Mouse (Mus musculus): ENCODE results near the gene Slc17a3. TPM values are rescaled to one million over a fixed set of nuclear protein-coding genes. Genes with fewer than 3 reads are reported as not detected.
A peak's percentile ranks its signal among the peaks of the same experiment; 100 is the strongest.

The Slc17a3 gene
- polyA plus RNA-seq, 1 experiment from 2014 or later: 11.0 TPM

GRCm38 (mm10) chr13:23834836-23835235 lies 4.4 kb upstream of the Slc17a3 start:
- Histone ChIP-seq H3K9ac (replicated peaks; ENCODE audit: low read length) (no peak overlapping the region), H3K9me3 (ENCODE audit: low read length) (no peaks in the 10 kb centered on the region), H3K4me2 (replicated peaks; ENCODE audit: low read depth, low read length) (no peak overlapping the region), H3K27ac (ENCODE audit: low read length) (no peak overlapping the region), H3K4me3 (ENCODE audit: low read length) (no peak overlapping the region), H3K4me1 (ENCODE audit: insufficient read depth, low read length) (no peaks in the 10 kb centered on the region), H3K27me3 (ENCODE audit: insufficient read depth, low read length) (no peaks in the 10 kb centered on the region), H3K36me3 (ENCODE audit: insufficient read depth, low read length) (no peaks in the 10 kb centered on the region)
- 82% methylated on average over 5 of the region's 5 CpGs for WGBS
- ATAC-seq (ENCODE audit: low FRiP score, low TSS enrichment): no peak

GRCm38 (mm10) chr13:23836630-23837029 lies 2.6 kb upstream of the Slc17a3 start:
- no peak for ATAC-seq (ENCODE audit: low FRiP score, low TSS enrichment)
- Histone ChIP-seq H3K4me2 (replicated peaks; ENCODE audit: low read depth, low read length) (no peak overlapping the region), H3K4me3 (ENCODE audit: low read length) (no peak overlapping the region), H3K27ac (ENCODE audit: low read length) (no peak overlapping the region), H3K9me3 (ENCODE audit: low read length) (no peaks in the 10 kb centered on the region), H3K36me3 (ENCODE audit: insufficient read depth, low read length) (no peaks in the 10 kb centered on the region), H3K27me3 (ENCODE audit: insufficient read depth, low read length) (no peaks in the 10 kb centered on the region), H3K9ac (replicated peaks; ENCODE audit: low read length) (no peak overlapping the region), H3K4me1 (ENCODE audit: insufficient read depth, low read length) (no peaks in the 10 kb centered on the region)
- 89% methylated on average over 5 of the region's 5 CpGs for WGBS

- Histone ChIP-seq H3K4me1 (ENCODE audit: insufficient read depth, low read length) (no peaks in the 10 kb centered on the region), H3K27ac (ENCODE audit: low read length) (no peak overlapping the region), H3K9ac (replicated peaks; ENCODE audit: low read length) (no peak overlapping the region), H3K4me2 (replicated peaks; ENCODE audit: low read depth, low read length) (no peak overlapping the region), H3K27me3 (ENCODE audit: insufficient read depth, low read length) (no peaks in the 10 kb centered on the region), H3K36me3 (ENCODE audit: insufficient read depth, low read length) (no peaks in the 10 kb centered on the region), H3K9me3 (ENCODE audit: low read length) (no peaks in the 10 kb centered on the region), H3K4me3 (ENCODE audit: low read length) (no peak overlapping the region)
- WGBS: 85% methylated on average over 4 of the region's 4 CpGs
- ATAC-seq (ENCODE audit: low FRiP score, low TSS enrichment): no peak
These were observed 6.6 kb downstream of the Slc17a3 start for GRCm38 (mm10) chr13:23845851-23846250.

- no peaks in the 10 kb centered on the region for H3K27me3 ChIP-seq (ENCODE audit: insufficient read depth, low read length)
- no peaks in the 10 kb centered on the region for H3K36me3 ChIP-seq (ENCODE audit: insufficient read depth, low read length)
- no peaks in the 10 kb centered on the region for H3K9me3 ChIP-seq (ENCODE audit: low read length)
- 79% methylated on average over 2 of the region's 2 CpGs for WGBS
- H3K27ac ChIP-seq (ENCODE audit: low read length): no peak overlapping the region
- H3K4me2 ChIP-seq (replicated peaks; ENCODE audit: low read depth, low read length): no peak overlapping the region
- H3K4me3 ChIP-seq (ENCODE audit: low read length): no peak overlapping the region
- no peak for ATAC-seq (ENCODE audit: low FRiP score, low TSS enrichment)
- H3K4me1 ChIP-seq (ENCODE audit: insufficient read depth, low read length): no peaks in the 10 kb centered on the region
- no peak overlapping the region for H3K9ac ChIP-seq (replicated peaks; ENCODE audit: low read length)
These were observed 10.1 kb downstream of the Slc17a3 start for GRCm38 (mm10) chr13:23849299-23849698.

- 60% methylated on average over 3 of the region's 3 CpGs for WGBS
- H3K27ac ChIP-seq (ENCODE audit: low read length): no peak overlapping the region
- no peaks in the 10 kb centered on the region for H3K27me3 ChIP-seq (ENCODE audit: insufficient read depth, low read length)
- H3K4me2 ChIP-seq (replicated peaks; ENCODE audit: low read depth, low read length): no peak overlapping the region
- no peak overlapping the region for H3K9ac ChIP-seq (replicated peaks; ENCODE audit: low read length)
- no peak overlapping the region for H3K4me3 ChIP-seq (ENCODE audit: low read length)
- H3K9me3 ChIP-seq (ENCODE audit: low read length): no peaks in the 10 kb centered on the region
- H3K36me3 ChIP-seq (ENCODE audit: insufficient read depth, low read length): no peaks in the 10 kb centered on the region
- ATAC-seq (ENCODE audit: low FRiP score, low TSS enrichment): no peak
- H3K4me1 ChIP-seq (ENCODE audit: insufficient read depth, low read length): no peaks in the 10 kb centered on the region
These were observed 17.2 kb downstream of the Slc17a3 start for GRCm38 (mm10) chr13:23856401-23856800.

GRCm38 (mm10) chr13:23861815-23862214 lies 22.6 kb downstream of the Slc17a3 start:
- no peaks in the 10 kb centered on the region for H3K27me3 ChIP-seq (ENCODE audit: insufficient read depth, low read length)
- H3K27ac ChIP-seq (ENCODE audit: low read length): no peak overlapping the region
- peaks cover 3% of the 10 kb centered on the region; the same call in 1 of the 2 replicates for H3K4me1 ChIP-seq (ENCODE audit: insufficient read depth, low read length)
- no peak overlapping the region for H3K4me3 ChIP-seq (ENCODE audit: low read length)
- no peak overlapping the region for H3K9ac ChIP-seq (replicated peaks; ENCODE audit: low read length)
- no peaks in the 10 kb centered on the region for H3K36me3 ChIP-seq (ENCODE audit: insufficient read depth, low read length)
- ATAC-seq (ENCODE audit: low FRiP score, low TSS enrichment): no peak
- H3K9me3 ChIP-seq (ENCODE audit: low read length): no peaks in the 10 kb centered on the region
- H3K4me2 ChIP-seq (replicated peaks; ENCODE audit: low read depth, low read length): no peak overlapping the region

- no peak overlapping the region for H3K4me3 ChIP-seq (ENCODE audit: low read length)
- H3K9ac ChIP-seq (replicated peaks; ENCODE audit: low read length): no peak overlapping the region
- no peak overlapping the region for H3K4me2 ChIP-seq (replicated peaks; ENCODE audit: low read depth, low read length)
- H3K27me3 ChIP-seq (ENCODE audit: insufficient read depth, low read length): no peaks in the 10 kb centered on the region
- no peaks in the 10 kb centered on the region for H3K9me3 ChIP-seq (ENCODE audit: low read length)
- no peaks in the 10 kb centered on the region for H3K36me3 ChIP-seq (ENCODE audit: insufficient read depth, low read length)
- peaks cover 3% of the 10 kb centered on the region; the same call in 1 of the 2 replicates for H3K4me1 ChIP-seq (ENCODE audit: insufficient read depth, low read length)
- ATAC-seq (ENCODE audit: low FRiP score, low TSS enrichment): no peak
- whole genome bisulfite sequencing: 67% methylated on average over 9 of the region's 9 CpGs
- no peak overlapping the region for H3K27ac ChIP-seq (ENCODE audit: low read length)
These were observed 25.5 kb downstream of the Slc17a3 start for GRCm38 (mm10) chr13:23864711-23865110.

GRCm38 (mm10) chr13:23866086-23866710 lies 27.0 kb downstream of the Slc17a3 start:
- Histone ChIP-seq H3K9ac (replicated peaks; ENCODE audit: low read length) (no peak overlapping the region), H3K4me1 (ENCODE audit: insufficient read depth, low read length) (peaks cover 6% of the 10 kb centered on the region; the same call in 1 of the 2 replicates), H3K9me3 (ENCODE audit: low read length) (no peaks in the 10 kb centered on the region), H3K27ac (ENCODE audit: low read length) (peak overlapping the region; percentile 6; the same call in 1 of the 2 replicates), H3K4me2 (replicated peaks; ENCODE audit: low read depth, low read length) (no peak overlapping the region), H3K4me3 (ENCODE audit: low read length) (no peak overlapping the region), H3K27me3 (ENCODE audit: insufficient read depth, low read length) (no peaks in the 10 kb centered on the region), H3K36me3 (ENCODE audit: insufficient read depth, low read length) (no peaks in the 10 kb centered on the region)
- WGBS: 59% methylated on average over 9 of the region's 9 CpGs
- ATAC-seq (ENCODE audit: low FRiP score, low TSS enrichment): peak; percentile 61; the same call in 1 of the 2 replicates

- Histone ChIP-seq H3K36me3 (ENCODE audit: insufficient read depth, low read length) (no peaks in the 10 kb centered on the region), H3K9ac (replicated peaks; ENCODE audit: low read length) (no peak overlapping the region), H3K4me3 (ENCODE audit: low read length) (no peak overlapping the region), H3K27ac (ENCODE audit: low read length) (no peak overlapping the region), H3K9me3 (ENCODE audit: low read length) (no peaks in the 10 kb centered on the region), H3K4me2 (replicated peaks; ENCODE audit: low read depth, low read length) (no peak overlapping the region), H3K4me1 (ENCODE audit: insufficient read depth, low read length) (peaks cover 6% of the 10 kb centered on the region; the same call in 1 of the 2 replicates), H3K27me3 (ENCODE audit: insufficient read depth, low read length) (no peaks in the 10 kb centered on the region)
- no peak for ATAC-seq (ENCODE audit: low FRiP score, low TSS enrichment)
- 86% methylated on average over 6 of the region's 6 CpGs for WGBS
These were observed 27.8 kb downstream of the Slc17a3 start for GRCm38 (mm10) chr13:23867000-23867399.

- Histone ChIP-seq H3K4me3 (ENCODE audit: low read length) (no peak within 1 kb of the TSS), H3K36me3 (ENCODE audit: insufficient read depth, low read length) (no peaks in the 10 kb centered on the region), H3K9ac (replicated peaks; ENCODE audit: low read length) (no peak within 1 kb of the TSS), H3K27ac (ENCODE audit: low read length) (no peak within 1 kb of the TSS), H3K4me2 (replicated peaks; ENCODE audit: low read depth, low read length) (no peak within 1 kb of the TSS), H3K9me3 (ENCODE audit: low read length) (no peaks in the 10 kb centered on the region), H3K4me1 (ENCODE audit: insufficient read depth, low read length) (peaks cover 6% of the 10 kb centered on the region; the same call in 1 of the 2 replicates), H3K27me3 (ENCODE audit: insufficient read depth, low read length) (no peaks in the 10 kb centered on the region)
- 86% methylated on average over 7 of the region's 7 CpGs for WGBS
- ATAC-seq (ENCODE audit: low FRiP score, low TSS enrichment): no peak
These were observed 28.2 kb downstream of the Slc17a3 start, which contains the start of gene Slc17a1 for GRCm38 (mm10) chr13:23867405-23867804. Gene Slc17a1 (plus strand): TSS chr13:23867750.
